Mouse (Mus musculus) ovary, postnatal 36 days (tissue): ENCODE results near the gene Syt14.

Experiments
- DNase-seq: peaks from one replicate; pipeline ENCODE4 v3.0.0; 2022; ENCODE audit warnings: low spot score, mixed read lengths

Syt14 gene

GRCm38 (mm10) chr1:192987203-192987602, 48.4 kb downstream of the Syt14 start:
- no peak for DNase-seq

GRCm38 (mm10) chr1:192986481-192986880, 49.1 kb downstream of the Syt14 start:
- no peak for DNase-seq

- DNase-seq, result no peak
Measured at GRCm38 (mm10) chr1:192984333-192984732, 51.2 kb downstream of the Syt14 start.

DNA sequence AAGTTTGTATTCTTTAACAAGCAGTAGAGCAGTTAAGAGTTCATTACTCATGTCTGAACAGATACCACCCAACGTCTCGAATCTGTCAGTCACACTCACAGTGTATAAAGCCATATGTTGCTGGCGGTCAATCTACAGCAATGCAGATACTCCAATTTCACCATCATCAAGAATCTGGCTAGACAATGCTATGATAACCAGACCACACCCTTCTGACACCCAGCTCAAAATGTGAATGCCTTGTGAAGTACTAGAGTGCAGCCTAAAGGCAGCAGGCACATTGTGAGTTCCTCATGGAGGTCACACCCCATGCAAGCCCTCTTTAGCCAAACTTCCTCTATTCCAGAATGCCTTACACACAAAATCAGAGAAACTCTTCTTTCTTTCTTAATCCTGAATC, 53.9 kb downstream of the Syt14 start:
- no peak for DNase-seq

DNA sequence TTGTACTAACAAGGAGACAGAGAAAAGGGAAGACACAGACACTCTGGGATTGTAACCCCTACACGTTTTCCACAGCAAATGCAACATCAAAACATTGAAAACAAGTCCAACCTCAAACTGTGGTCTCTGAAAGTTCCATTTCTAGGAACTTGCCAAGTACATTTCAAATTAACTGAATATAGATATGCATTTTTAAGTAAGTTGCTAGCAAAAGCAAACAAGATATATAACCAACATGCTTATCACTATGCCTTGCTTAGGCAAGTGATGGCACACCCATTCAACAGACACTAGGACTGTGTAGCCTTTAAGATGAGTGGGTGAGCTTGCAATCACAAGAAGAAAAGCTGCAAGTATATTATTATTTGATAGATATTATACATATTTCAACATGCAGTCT, 54.5 kb downstream of the Syt14 start:
- DNase-seq, result no peak

DNA sequence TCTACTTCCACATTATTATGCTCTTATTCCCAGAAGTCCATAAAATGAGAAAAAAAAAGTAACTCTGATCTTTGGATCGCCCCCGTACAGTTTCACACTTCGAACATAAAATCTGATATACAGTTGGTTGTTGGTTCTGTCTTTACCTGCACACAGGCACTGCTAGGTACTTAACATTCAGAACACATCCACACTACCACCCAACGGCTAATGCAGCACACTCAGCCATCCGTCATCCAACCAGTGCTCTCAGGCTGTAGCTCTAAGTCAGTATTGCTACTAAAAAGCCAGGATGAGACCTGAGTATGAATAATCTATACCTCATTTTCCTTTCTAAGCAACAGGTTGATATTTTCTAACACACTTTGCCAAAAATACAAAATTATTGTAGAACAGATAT, 73.3 kb downstream of the Syt14 start:
- DNase-seq, result no peak

DNA sequence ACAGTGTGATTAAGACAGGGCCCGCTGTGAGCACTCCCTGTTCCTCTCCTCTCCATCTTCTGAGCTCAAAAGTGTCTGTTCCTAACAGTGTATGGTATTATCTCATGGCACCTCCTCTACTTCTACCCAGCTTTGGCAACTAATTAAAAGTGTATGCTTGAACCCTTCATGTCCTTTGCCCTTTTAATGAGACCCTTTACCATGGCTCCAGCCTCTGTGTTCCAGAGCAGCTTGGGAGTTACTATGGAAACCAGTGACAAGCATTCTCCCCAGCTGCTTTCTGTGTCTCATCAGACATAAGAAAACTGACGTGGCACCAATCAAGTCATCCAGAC, 87.8 kb downstream of the Syt14 start:
- DNase-seq, result no peak

DNA sequence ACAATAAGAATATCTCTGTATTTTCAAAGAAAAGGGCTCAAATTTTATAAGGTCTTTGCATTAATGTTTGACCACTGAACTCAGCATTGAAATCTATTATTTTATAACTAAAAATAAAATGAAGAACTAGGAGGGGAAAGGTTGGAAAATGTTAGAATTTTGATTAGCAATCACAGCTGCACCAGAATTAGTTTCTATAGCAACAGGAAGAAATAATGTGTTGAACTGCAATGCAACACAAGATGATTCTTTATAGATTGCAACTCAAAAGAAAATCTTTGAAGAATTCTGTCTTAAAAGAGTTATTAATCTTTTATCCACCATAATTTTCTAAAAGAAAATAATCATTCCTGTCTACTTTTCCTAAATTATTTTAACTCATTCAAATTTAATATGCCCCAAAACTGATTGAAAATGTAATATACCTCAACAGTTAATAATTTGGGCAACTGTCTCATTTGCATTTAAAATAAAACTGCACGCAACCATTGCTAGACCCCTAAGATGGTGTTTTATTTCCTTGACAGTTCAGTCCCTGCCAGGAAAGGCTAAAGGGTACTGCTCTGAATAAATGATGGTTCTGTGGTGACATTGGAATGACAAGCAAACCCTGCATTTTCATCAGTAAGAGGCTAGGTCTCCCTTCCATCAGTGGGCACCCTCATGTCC, 88.3 kb downstream of the Syt14 start:
- no peak for DNase-seq

DNA sequence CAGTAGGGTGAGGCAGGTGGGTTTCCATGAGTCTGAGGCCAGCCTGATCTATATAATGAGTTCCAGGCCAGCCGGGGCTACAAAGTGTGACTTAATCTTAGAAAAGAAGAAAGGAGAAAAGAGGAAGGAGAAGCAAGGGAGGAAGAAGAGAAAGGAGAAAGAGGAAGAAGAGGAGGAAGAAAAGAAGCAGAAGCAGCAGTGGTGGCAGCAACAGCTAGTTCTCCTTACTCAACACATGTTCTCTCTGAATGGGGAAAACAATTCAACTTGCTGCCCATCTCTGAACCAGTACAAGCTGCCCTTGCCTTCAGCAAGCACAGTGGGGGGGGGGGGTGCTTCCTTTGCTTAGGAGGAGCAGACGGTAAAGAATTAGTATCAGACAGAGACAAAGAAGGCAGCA, 96.5 kb downstream of the Syt14 start:
- no peak for DNase-seq

GRCm38 (mm10) chr1:192937956-192938355, 97.6 kb downstream of the Syt14 start:
- no peak for DNase-seq

GRCm38 (mm10) chr1:192931797-192932196, 103.8 kb downstream of the Syt14 start:
- no peak for DNase-seq

GRCm38 (mm10) chr1:192912101-192912728, 123.4 kb downstream of the Syt14 start:
- no peak for DNase-seq

- DNase-seq, result no peak
Measured at GRCm38 (mm10) chr1:192901516-192901915, 134.1 kb downstream of the Syt14 start.

DNA sequence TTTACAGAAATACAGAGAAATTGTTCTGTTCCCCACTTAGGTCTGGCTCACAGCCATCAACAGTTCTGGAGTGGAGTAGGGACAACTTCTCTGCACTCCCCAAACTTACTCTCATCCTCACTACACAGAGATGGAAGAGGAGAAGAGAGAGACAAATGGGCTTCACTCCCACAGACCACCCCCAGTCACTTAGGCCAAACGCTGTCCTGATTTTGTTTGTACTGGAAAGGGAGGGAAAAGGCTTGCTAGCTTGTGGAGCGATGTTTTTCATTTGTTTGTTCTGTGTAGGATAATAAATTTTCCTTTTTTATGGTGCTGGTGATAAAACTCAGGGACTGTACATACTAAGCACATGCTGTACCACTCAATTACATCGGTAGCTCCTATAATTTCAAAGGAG, 134.7 kb downstream of the Syt14 start:
- no peak for DNase-seq

DNA sequence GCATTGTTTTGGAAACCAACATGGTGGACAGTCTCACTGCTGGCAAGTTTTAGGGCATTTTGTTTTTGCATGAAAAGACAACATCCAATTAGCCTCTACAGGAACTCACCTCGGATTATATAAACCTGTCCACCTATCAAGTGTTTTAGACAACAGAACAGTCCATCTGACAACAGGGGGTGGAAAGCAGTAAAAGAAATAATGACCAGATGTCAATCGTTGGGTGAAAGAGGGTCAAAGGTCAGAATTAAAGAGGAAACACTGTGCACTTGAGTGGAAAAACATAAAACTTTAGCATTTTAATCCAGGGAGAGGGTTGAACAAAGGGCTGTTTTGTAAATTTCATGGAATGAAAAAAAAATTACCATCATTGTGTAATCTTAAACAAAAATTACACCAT, 136.8 kb downstream of the Syt14 start:
- no peak for DNase-seq

DNA sequence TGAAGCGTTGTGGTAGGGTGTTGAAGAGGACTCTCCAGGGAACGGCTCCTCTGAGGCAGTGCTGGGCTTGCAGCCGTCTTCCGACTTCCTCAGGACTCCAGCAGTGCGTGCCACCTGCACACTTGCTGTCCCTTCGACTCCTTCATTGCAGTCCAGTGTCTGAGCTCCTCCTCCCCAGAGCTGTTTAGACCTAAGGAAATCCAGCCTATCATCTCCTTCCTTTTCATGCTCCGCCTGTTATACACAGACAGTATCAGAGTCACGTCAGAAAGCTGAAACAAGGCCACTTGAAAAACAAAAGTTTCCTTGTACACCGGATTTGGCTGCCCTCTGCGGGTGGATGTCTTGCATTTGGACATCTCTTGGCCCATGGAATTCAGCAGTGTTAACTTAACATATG, 138.4 kb downstream of the Syt14 start:
- DNase-seq, result peak; percentile 19

DNA sequence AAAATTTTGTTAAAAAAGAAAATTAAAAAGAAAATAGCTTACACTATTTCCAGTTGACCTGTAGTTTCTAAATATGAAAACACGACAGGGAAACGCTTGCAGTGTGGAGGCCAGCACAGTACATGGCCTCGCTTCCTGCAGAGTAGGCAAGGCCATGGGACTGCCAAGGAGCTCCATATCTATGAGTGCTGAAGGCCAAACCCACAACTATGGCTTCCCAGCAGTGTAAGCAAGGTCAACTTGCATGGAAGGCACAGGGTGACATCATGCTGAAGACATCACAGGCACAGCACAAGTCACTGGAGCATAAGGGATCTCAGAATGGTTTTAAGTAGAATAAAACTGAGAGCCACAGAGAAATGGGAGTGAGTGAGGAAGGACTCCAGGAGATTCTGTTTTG, 139.5 kb downstream of the Syt14 start:
- DNase-seq, result peak; percentile 44

DNA sequence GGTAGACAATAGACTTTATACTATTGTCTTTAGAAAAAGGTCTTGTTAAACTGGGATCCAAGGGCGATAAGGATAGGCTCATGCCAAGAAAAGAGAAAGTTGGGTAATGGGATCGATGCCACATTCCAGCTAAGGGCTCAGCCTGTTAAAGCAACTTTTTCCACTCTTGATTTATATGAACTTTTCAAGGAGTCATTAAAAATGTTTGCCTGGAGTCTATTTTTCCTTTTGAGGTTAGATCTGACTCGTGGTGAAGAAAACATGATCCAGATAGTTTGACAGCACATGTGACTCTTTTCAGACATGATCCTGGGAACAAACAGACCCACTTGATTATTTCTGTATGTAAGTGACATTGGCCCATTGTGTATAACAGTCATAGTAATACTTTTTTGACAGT, 144.9 kb downstream of the Syt14 start:
- no peak for DNase-seq

DNA sequence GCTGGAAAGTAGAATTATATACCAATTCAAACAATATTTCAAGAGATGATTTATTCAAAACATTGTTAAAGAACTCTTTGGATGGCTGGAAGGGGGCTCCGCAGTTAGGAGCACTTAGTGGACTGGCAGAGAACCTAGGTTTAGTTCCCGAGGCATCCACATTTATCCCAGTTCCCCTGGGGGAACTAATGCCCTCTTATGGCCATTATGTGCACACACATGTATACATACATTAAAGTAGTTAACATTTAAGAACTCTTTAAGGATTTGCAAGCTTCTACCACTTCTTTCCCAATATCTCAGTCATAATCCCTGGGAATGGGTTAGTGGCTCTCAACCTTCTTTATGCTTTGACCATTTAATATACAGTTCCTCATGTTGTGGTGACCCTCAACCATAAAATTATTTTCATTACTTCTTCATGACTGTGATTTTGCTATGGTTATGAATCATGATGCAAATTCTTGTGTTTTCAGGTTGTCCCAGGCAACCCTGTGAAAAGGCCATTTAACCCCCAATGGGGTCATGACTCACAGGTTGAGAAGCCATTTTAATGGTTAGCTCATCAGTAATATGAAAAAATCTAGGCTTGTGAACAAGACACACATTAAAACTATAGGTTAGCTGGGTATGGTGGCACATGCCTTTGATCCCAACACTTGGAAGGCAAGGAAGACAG, 152.8 kb downstream of the Syt14 start:
- DNase-seq, result no peak

DNA sequence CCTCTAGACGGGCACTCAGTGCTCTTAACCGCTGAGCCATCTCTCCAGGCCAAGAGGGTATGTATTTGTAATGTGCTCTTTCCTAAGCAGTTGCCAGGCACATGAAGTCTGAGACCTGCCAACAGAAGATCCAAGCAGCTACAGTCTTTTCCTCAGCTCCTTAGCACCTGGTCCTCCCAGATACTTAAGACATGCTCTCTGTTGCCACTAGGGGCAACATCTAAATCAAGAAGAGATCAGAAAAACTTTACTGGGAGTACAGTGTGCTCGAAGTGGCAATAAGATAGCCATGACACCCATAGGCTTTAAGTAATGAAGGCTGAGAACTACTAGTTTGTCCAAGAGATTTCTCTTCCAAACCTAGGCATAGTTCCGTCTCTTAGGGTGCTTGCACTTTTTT, 155.4 kb downstream of the Syt14 start:
- no peak for DNase-seq

DNA sequence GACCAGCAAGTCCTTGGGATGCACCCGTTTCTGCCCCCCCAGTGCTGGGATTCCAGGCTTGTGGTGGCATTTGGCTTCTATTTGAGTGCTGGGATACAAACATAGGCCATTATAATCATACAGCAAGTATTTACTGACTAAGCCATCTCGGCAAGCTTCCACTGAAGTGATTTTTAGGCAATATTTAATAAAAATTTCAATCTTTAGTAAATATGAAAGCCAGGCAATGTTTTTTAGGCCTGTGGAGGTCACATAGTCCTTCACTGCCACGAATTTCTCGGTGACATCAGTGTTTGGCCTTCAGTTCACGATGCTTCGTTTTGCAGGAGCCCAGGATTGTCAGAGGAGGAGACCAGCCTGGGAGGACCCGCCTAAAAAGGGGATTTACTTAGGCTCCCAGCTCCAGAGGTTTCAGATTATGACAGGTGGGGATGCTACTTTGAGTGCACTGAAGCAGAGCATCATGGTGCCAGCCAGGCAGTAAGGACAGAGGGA, 156.4 kb downstream of the Syt14 start:
- no peak for DNase-seq

GRCm38 (mm10) chr1:192872841-192873240, 162.7 kb downstream of the Syt14 start:
- no peak for DNase-seq

GRCm38 (mm10) chr1:192869761-192870160, 165.8 kb downstream of the Syt14 start:
- no peak for DNase-seq

- DNase-seq, result no peak
Measured at GRCm38 (mm10) chr1:192864440-192864839, 171.1 kb downstream of the Syt14 start.
